Mouse (Mus musculus) G1E (cell line): ENCODE data around the gene Uspl1. TPM values are rescaled to one million over a fixed set of nuclear protein-coding genes. Genes with fewer than 3 reads are reported as not detected.

Experiments used
- ATAC-seq: 2 replicates; pipeline ENCODE4 v1.8.0; 2016; ENCODE audit warnings: mild to moderate bottlenecking; ENCODE audit not compliant: insufficient number of reproducible peaks, poor library complexity, low FRiP score, severe bottlenecking; ENCODE audit errors: extremely low read depth
- DNase-seq: peaks from one replicate; pipeline ENCODE4 v3.0.0; 2012; ENCODE audit warnings: low spot score
- H3K27me3 ChIP-seq: 2 replicates; pipeline ENCODE4 v1.6.1; 2012; ENCODE audit warnings: mild to moderate bottlenecking, low read length, inconsistent platforms; ENCODE audit not compliant: insufficient read depth
- H3K36me3 ChIP-seq: replicated peaks from 2 replicates; pipeline ENCODE3; 2012; ENCODE audit warnings: mild to moderate bottlenecking, inconsistent platforms
- H3K4me1 ChIP-seq: 2 replicates; pipeline ENCODE4 v1.6.1; 2012; ENCODE audit warnings: low read depth, low read length, inconsistent platforms, mixed read lengths; ENCODE audit not compliant: insufficient read depth
- H3K4me3 ChIP-seq: 2 replicates; pipeline ENCODE4 v1.5.1; 2012; ENCODE audit warnings: low read depth, mild to moderate bottlenecking, inconsistent platforms, low read length, moderate library complexity, mixed read lengths
- H3K9me3 ChIP-seq: replicated peaks from 2 replicates; pipeline ENCODE4 v1.6.1; 2012; ENCODE audit warnings: inconsistent platforms
- CTCF ChIP-seq: IDR thresholded peaks from 2 replicates; pipeline ENCODE4 v1.5.1; 2012; ENCODE audit warnings: low read depth, low read length, inconsistent platforms, mixed read lengths
- GATA1 ChIP-seq: IDR thresholded peaks from 2 replicates; pipeline ENCODE4 v1.6.1; 2012; ENCODE audit warnings: borderline replicate concordance, low read length, inconsistent platforms, mixed read lengths
- GATA2 ChIP-seq: IDR thresholded peaks from 2 replicates; pipeline ENCODE4 v1.6.1; 2012; ENCODE audit warnings: low read depth, low read length, inconsistent platforms, borderline replicate concordance
- POLR2AphosphoS5 ChIP-seq: IDR thresholded peaks from 2 replicates; pipeline ENCODE4 v1.6.1; 2012; ENCODE audit warnings: low read depth, low read length, inconsistent platforms; ENCODE audit not compliant: insufficient replicate concordance
- TAL1 ChIP-seq: conservative IDR thresholded peaks from 2 replicates; pipeline ENCODE4 v1.6.1; 2012; ENCODE audit warnings: low read depth, low read length, inconsistent platforms, mixed read lengths
- polyA plus RNA-seq: library from polyadenylated mRNA; stranded (reverse); fragments of >175 nt; gene quantifications from 2 replicates; pipeline ENCODE4 v1.2.3, GENCODE M21; 2012
- total RNA-seq, 2 experiments: library from RNA; stranded (forward) in 1 of 2; stranded (reverse) in 1 of 2; fragments of 200-1000 nt in 1 of 2; fragments of >200 nt in 1 of 2; fragmentation: Nextera tagmentation in 1 of 2; gene quantifications; 2 replicates each; pipeline ENCODE4 v1.2.3; 2014 to 2017

Gene Uspl1
- total and polyA plus RNA-seq, 3 experiments = 4.9 to 115 (median 69.2) TPM

- Histone ChIP-seq H3K36me3 (peaks cover 4% of the 10 kb centered on the region), H3K9me3 (no peaks in the 10 kb centered on the region), H3K4me1 (peaks cover 41% of the 10 kb centered on the region), H3K4me3 (peak overlapping the region; percentile 65), H3K27me3 (peaks cover 2% of the 10 kb centered on the region; the same call in 1 of the 2 replicates)
- no peak for TF ChIP-seq TAL1
- TF ChIP-seq GATA1 = no peak
- TF ChIP-seq POLR2AphosphoS5 = no peak
- no peak for TF ChIP-seq CTCF
- TF ChIP-seq GATA2 = no peak
- peak; percentile 70 for ATAC-seq
- DNase-seq = peak; percentile 46
Observed at GRCm38 (mm10) chr5:149264878-149265279, 80.7 kb downstream of the Uspl1 start.

Other genes starting within 250 kb of the Uspl1 start
- gene Gm42791, start 189.2 kb upstream of the Uspl1 start, total RNA-seq (2014; fragmentation: Nextera tagmentation) = not detected in 2 replicates
- gene Gm42791, start 189.2 kb upstream of the Uspl1 start, total RNA-seq (2017) = not detected in 2 replicates
- not detected in 2 replicates for gene Gm42791, start 189.2 kb upstream of the Uspl1 start, polyA plus RNA-seq
- gene Hmgb1, start 139 bp downstream of the Uspl1 start, total RNA-seq (2014; fragmentation: Nextera tagmentation) = 569 and 576 TPM in 2 replicates
- gene Hmgb1, start 139 bp downstream of the Uspl1 start, total RNA-seq (2017) = 517 and 593 TPM in 2 replicates
- 529 and 605 TPM in 2 replicates for gene Hmgb1, start 139 bp downstream of the Uspl1 start, polyA plus RNA-seq
- gene Alox5ap, start 80.4 kb downstream of the Uspl1 start, total RNA-seq (2014; fragmentation: Nextera tagmentation) = 38.1 and 43.8 TPM in 2 replicates
- gene Alox5ap, start 80.4 kb downstream of the Uspl1 start, total RNA-seq (2017) = 143 and 157 TPM in 2 replicates
- 1.0 and 1.5 TPM in 2 replicates for gene Alox5ap, start 80.4 kb downstream of the Uspl1 start, polyA plus RNA-seq
- gene Medag, start 227.4 kb downstream of the Uspl1 start, total RNA-seq (2014; fragmentation: Nextera tagmentation) = not detected in 2 replicates
- gene Medag, start 227.4 kb downstream of the Uspl1 start, total RNA-seq (2017) = 0.06 and 0.11 TPM in 2 replicates
- gene Medag, start 227.4 kb downstream of the Uspl1 start, polyA plus RNA-seq = not detected in 2 replicates